Mouse (Mus musculus) hematopoietic stem cell, adult 5-6 weeks (primary cell): ENCODE results near the gene Ppp4r1. TPM values are rescaled to one million over a fixed set of nuclear protein-coding genes. Genes with fewer than 3 reads are reported as not detected.

Source experiments
- ATAC-seq, 2 experiments: fragments of 125-278 bp in 1 of 2; replicated peaks in 1 of 2; 2 replicates each; pipeline ENCODE4 v1.8.0; 2016 to 2017; ENCODE audit warnings: inconsistent platforms in 2 of 2, mild to moderate bottlenecking in 2 of 2, moderate number of reproducible peaks in 2 of 2, low read depth in 1 of 2, moderate TSS enrichment in 1 of 2; ENCODE audit not compliant: low FRiP score in 2 of 2, poor library complexity in 2 of 2, severe bottlenecking in 2 of 2, insufficient read depth in 1 of 2, low TSS enrichment in 1 of 2
- total RNA-seq: library from RNA; stranded (forward); fragments of 172-1452, 232-1000 nt; gene quantifications from 2 replicates; pipeline ENCODE4 v1.2.3, GENCODE M21; 2017

Gene Ppp4r1
- total RNA-seq, 1 experiment from 2014 or later = 51.6 TPM

GRCm38 (mm10) chr17:65830216-65830863, 48.0 kb downstream of the Ppp4r1 start:
- no peak for ATAC-seq

- ATAC-seq = no peak
These were observed 51.5 kb downstream of the Ppp4r1 start for GRCm38 (mm10) chr17:65833891-65834290.

- ATAC-seq = no peak
These were observed 54.4 kb downstream of the Ppp4r1 start for GRCm38 (mm10) chr17:65836746-65837145.

- no peak for ATAC-seq
These were observed 57.3 kb downstream of the Ppp4r1 start for GRCm38 (mm10) chr17:65839541-65840256.

- no peak for ATAC-seq
These were observed 60.5 kb downstream of the Ppp4r1 start for GRCm38 (mm10) chr17:65842669-65843381.

- ATAC-seq = no peak
These were observed 63.0 kb downstream of the Ppp4r1 start for GRCm38 (mm10) chr17:65845423-65845822.

GRCm38 (mm10) chr17:65847694-65848449, 65.5 kb downstream of the Ppp4r1 start:
- no peak for ATAC-seq

GRCm38 (mm10) chr17:65850487-65850886, 68.1 kb downstream of the Ppp4r1 start:
- ATAC-seq = no peak

- ATAC-seq = no peak
These were observed 69.4 kb downstream of the Ppp4r1 start for GRCm38 (mm10) chr17:65851749-65852148.

- ATAC-seq = no peak
These were observed 71.0 kb downstream of the Ppp4r1 start for GRCm38 (mm10) chr17:65853326-65853725.

- ATAC-seq = peak in 1 of 2 experiments; percentile 32; a peak in 1 of 4 replicates
These were observed 71.6 kb downstream of the Ppp4r1 start for GRCm38 (mm10) chr17:65854006-65854405.

- no peak for ATAC-seq
These were observed 75.2 kb downstream of the Ppp4r1 start for GRCm38 (mm10) chr17:65857617-65858016.

GRCm38 (mm10) chr17:65862579-65862978, 80.2 kb downstream of the Ppp4r1 start:
- ATAC-seq = peak; percentile 37 to 49; a peak in 3 of 4 replicates

- no peak for ATAC-seq
These were observed 81.5 kb downstream of the Ppp4r1 start for GRCm38 (mm10) chr17:65863830-65864229.

- peak; percentile 84 to 86 for ATAC-seq
These were observed 82.4 kb downstream of the Ppp4r1 start for GRCm38 (mm10) chr17:65864742-65865141.

GRCm38 (mm10) chr17:65865265-65865664, 82.9 kb downstream of the Ppp4r1 start:
- ATAC-seq = no peak

GRCm38 (mm10) chr17:65866201-65866600, 83.8 kb downstream of the Ppp4r1 start:
- no peak for ATAC-seq
